Mouse (Mus musculus): ENCODE measurements around the gene Pik3r2. TPM values are rescaled to one million over a fixed set of nuclear protein-coding genes. Genes with fewer than 3 reads are reported as not detected.
A peak's percentile ranks its signal among the peaks of the same experiment; 100 is the strongest.

Pik3r2 gene
- polyA plus RNA-seq, 1 experiment, result 71.7 TPM

DNA sequence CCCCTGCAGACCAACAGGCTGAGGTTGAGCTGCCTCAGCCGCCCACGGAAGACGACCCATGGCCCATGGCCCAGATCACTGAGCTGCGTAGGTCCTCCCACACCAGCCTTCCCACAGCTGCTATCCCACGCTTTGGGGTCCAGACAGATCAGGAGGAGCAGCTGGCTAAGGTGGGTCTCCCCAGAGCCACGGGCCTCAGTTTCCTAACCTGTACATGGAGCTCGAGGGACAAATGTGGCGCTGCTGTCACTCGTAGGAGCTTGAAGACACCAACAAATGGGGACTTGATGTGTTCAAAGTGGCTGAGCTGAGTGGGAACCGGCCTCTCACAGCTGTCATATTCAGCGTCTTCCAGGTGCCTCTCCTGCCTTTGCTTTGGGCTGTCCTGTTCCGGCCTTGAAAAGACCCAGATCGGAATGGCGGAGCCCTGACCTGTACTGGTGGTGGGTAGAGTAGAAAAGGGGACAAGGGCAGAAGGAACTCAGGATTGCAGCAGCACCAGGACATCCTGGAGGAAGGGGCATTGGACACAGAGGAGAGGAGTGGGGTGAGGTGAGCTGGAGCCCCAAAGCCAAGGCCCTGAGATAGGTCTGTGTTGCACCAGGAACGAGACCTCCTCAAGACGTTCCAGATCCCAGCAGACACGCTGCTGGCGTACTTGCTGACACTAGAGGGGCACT lies 29.2 kb downstream of the Pik3r2 start:
- no peak for TF ChIP-seq MAX (IDR thresholded peaks at IDR 0.05)
- no peak for TF ChIP-seq CEBPB (IDR thresholded peaks at IDR 0.05; ENCODE audit: low read depth)
- Histone ChIP-seq H3K79me2 (ENCODE audit: control insufficient read depth, insufficient read depth) (no peaks in the 10 kb centered on the region), H3K4me3 (ENCODE audit: insufficient read depth, poor library complexity, severe bottlenecking) (no peak overlapping the region), H3ac (ENCODE audit: control insufficient read depth, insufficient read length, low read depth) (no peak overlapping the region), H3K36me3 (ENCODE audit: control insufficient read depth, insufficient read depth) (no peaks in the 10 kb centered on the region), H3K27me3 (ENCODE audit: control insufficient read depth, insufficient read depth, insufficient read length) (peaks cover 36% of the 10 kb centered on the region), H3K79me3 (ENCODE audit: low read depth) (no peaks in the 10 kb centered on the region)

- Histone ChIP-seq H3K79me3 (ENCODE audit: low read depth) (no peaks in the 10 kb centered on the region), H3K4me3 (ENCODE audit: insufficient read depth, poor library complexity, severe bottlenecking) (no peak overlapping the region)
Observed at GRCm38 (mm10) chr8:70746676-70747075, 29.8 kb downstream of the Pik3r2 start.

DNA sequence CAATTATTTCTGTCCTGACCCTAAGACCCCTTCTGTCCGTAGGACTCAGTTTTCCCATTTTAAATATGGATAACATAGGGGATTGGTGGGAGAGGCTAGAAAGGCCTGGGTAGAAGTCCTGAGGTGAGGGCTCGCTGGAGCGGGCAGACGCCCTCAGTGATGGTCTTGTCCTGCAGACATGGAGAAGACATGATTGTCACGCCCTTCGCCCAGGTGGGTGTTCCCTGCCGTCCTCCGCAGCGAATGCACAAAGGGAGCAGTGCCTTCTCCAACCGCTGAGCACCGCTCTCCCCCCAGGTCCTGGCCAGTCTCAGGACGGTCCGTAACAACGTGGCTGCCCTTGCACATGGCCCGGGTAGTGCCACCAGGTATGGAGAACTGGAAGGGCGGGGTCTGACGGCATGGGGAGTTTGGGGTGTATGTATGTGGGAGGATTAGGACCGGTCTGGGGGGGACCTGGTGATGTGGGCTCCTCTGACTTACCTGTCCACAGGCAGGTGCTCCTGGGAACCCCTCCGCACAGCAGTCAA lies 30.8 kb downstream of the Pik3r2 start:
- H3K4me3 ChIP-seq (ENCODE audit: insufficient read depth, poor library complexity, severe bottlenecking), result no peak overlapping the region
- peaks cover 46% of the 10 kb centered on the region for H3K27me3 ChIP-seq (ENCODE audit: control insufficient read depth, insufficient read depth, insufficient read length)
- TF ChIP-seq USF1 (IDR thresholded peaks at IDR 0.05; ENCODE audit: low read depth), result no peak
- no peak for TF ChIP-seq CTCF (IDR thresholded peaks at IDR 0.05; ENCODE audit: control insufficient read depth, insufficient read depth, insufficient read length)
- TF ChIP-seq FOSL1 (IDR thresholded peaks at IDR 0.05; ENCODE audit: insufficient read depth, low read length, poor library complexity, severe bottlenecking), result no peak
- no peak for TF ChIP-seq MYOD1 (IDR thresholded peaks at IDR 0.05; ENCODE audit: control insufficient read depth, insufficient read length, low read depth)
- no peak for TF ChIP-seq MAX (IDR thresholded peaks at IDR 0.05)
- no peak for TF ChIP-seq MYOG (IDR thresholded peaks at IDR 0.05; ENCODE audit: control insufficient read depth, extremely low read depth, insufficient read length)
- TF ChIP-seq CEBPB (IDR thresholded peaks at IDR 0.05; ENCODE audit: low read depth), result no peak
- no peak overlapping the region for H3ac ChIP-seq (ENCODE audit: control insufficient read depth, insufficient read length, low read depth)
- H3K79me3 ChIP-seq (ENCODE audit: low read depth), result no peaks in the 10 kb centered on the region
- no peaks in the 10 kb centered on the region for H3K36me3 ChIP-seq (ENCODE audit: control insufficient read depth, insufficient read depth)
- H3K79me2 ChIP-seq (ENCODE audit: control insufficient read depth, insufficient read depth), result no peaks in the 10 kb centered on the region

More at GRCm38 (mm10) chr8:70746676-70747075, 29.8 kb downstream of the Pik3r2 start:
- H3K27me3 ChIP-seq (ENCODE audit: control insufficient read depth, insufficient read depth, insufficient read length), result peaks cover 42% of the 10 kb centered on the region
- no peak overlapping the region for H3ac ChIP-seq (ENCODE audit: control insufficient read depth, insufficient read length, low read depth)
- no peak for TF ChIP-seq MYOD1 (IDR thresholded peaks at IDR 0.05; ENCODE audit: control insufficient read depth, insufficient read length, low read depth)
- no peak for TF ChIP-seq CTCF (IDR thresholded peaks at IDR 0.05; ENCODE audit: control insufficient read depth, insufficient read depth, insufficient read length)
- no peak for TF ChIP-seq FOSL1 (IDR thresholded peaks at IDR 0.05; ENCODE audit: insufficient read depth, low read length, poor library complexity, severe bottlenecking)
- no peak for TF ChIP-seq CEBPB (IDR thresholded peaks at IDR 0.05; ENCODE audit: low read depth)
- TF ChIP-seq MAX (IDR thresholded peaks at IDR 0.05), result no peak
- TF ChIP-seq USF1 (IDR thresholded peaks at IDR 0.05; ENCODE audit: low read depth), result no peak
- no peak for TF ChIP-seq MYOG (IDR thresholded peaks at IDR 0.05; ENCODE audit: control insufficient read depth, extremely low read depth, insufficient read length)
- no peaks in the 10 kb centered on the region for H3K36me3 ChIP-seq (ENCODE audit: control insufficient read depth, insufficient read depth)
- H3K79me2 ChIP-seq (ENCODE audit: control insufficient read depth, insufficient read depth), result no peaks in the 10 kb centered on the region

DNA sequence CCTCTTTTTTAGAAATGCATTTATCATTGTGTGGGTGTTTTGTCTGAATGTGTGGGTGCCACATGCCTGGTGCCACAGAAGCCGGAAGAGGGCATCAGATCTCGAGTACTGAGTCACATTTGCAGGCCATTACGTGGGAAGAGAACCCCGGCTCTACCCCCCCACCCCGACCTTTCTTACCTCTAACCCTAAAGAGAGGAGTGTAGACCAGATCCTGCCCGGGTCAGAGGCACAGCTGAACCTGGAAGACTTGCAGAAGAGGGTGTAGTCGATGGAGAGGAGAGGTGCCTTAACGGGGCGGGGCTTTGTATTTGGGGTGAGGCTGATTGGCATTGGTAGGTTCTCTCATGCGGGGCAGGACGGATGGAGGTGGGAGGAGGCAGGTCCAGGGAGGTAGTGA lies 31.7 kb downstream of the Pik3r2 start:
- no peak for TF ChIP-seq MYOD1 (IDR thresholded peaks at IDR 0.05; ENCODE audit: control insufficient read depth, insufficient read length, low read depth)
- no peak for TF ChIP-seq MAX (IDR thresholded peaks at IDR 0.05)
- no peak for TF ChIP-seq USF1 (IDR thresholded peaks at IDR 0.05; ENCODE audit: low read depth)
- TF ChIP-seq MYOG (IDR thresholded peaks at IDR 0.05; ENCODE audit: control insufficient read depth, extremely low read depth, insufficient read length), result no peak
- Histone ChIP-seq H3K27me3 (ENCODE audit: control insufficient read depth, insufficient read depth, insufficient read length) (peaks cover 48% of the 10 kb centered on the region), H3ac (ENCODE audit: control insufficient read depth, insufficient read length, low read depth) (no peak overlapping the region), H3K79me2 (ENCODE audit: control insufficient read depth, insufficient read depth) (no peaks in the 10 kb centered on the region), H3K36me3 (ENCODE audit: control insufficient read depth, insufficient read depth) (no peaks in the 10 kb centered on the region), H3K4me3 (ENCODE audit: insufficient read depth, poor library complexity, severe bottlenecking) (no peak overlapping the region), H3K79me3 (ENCODE audit: low read depth) (no peaks in the 10 kb centered on the region)

- Histone ChIP-seq H3K36me3 (ENCODE audit: control insufficient read depth, insufficient read depth) (no peaks in the 10 kb centered on the region), H3K79me2 (ENCODE audit: control insufficient read depth, insufficient read depth) (no peaks in the 10 kb centered on the region), H3K79me3 (ENCODE audit: low read depth) (no peaks in the 10 kb centered on the region), H3K27me3 (ENCODE audit: control insufficient read depth, insufficient read depth, insufficient read length) (peaks cover 45% of the 10 kb centered on the region), H3K4me3 (ENCODE audit: insufficient read depth, poor library complexity, severe bottlenecking) (no peak overlapping the region), H3ac (ENCODE audit: control insufficient read depth, insufficient read length, low read depth) (no peak overlapping the region)
- TF ChIP-seq MYOD1 (IDR thresholded peaks at IDR 0.05; ENCODE audit: control insufficient read depth, insufficient read length, low read depth) (no peak), FOSL1 (IDR thresholded peaks at IDR 0.05; ENCODE audit: insufficient read depth, low read length, poor library complexity, severe bottlenecking) (no peak), USF1 (IDR thresholded peaks at IDR 0.05; ENCODE audit: low read depth) (peak; percentile 62)
Observed at GRCm38 (mm10) chr8:70743656-70744590, 32.6 kb downstream of the Pik3r2 start.
